ENCODE assay signal across 10 mouse cellular contexts in the genomic region with DNA sequence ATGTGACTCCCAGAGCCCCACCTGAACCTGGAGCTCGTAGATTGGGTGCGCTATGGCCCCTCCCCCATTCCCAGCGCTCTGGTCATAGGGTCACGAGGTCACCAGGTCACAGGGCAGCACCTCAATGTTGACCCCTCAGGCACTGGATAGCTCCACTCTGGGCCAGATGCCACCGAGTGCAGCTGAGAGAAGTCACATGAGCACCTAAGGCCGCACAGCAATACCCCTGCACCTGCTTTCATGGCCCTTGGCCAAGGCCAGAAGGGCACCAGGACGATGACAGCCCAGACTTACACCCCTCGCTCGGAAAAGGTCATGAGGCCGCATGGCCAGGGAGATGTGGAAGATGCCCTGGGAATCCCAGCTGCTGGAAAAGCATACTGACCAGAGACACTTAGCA. TPM values are rescaled to one million over a fixed set of nuclear protein-coding genes. Genes with fewer than 3 reads are reported as not detected.
DNase-seq lines count a peak whose midpoint lies in the region; ATAC-seq and TF ChIP-seq lines count a peak whose summit lies in the region.
"Had no signal": no experiment of that assay in that cellular context is flagged by ENCODE, and none has a peak within 500 bp of the region (broad histone marks: within the 10 kb centered on the region; RNA-seq: fewer than 3 reads in every experiment).

No protein-coding gene starts in this region.

- DNase-seq in embryo, embryonic 10 days (ENCODE audit: low spot score): peak; percentile 70
- DNase-seq in embryo, embryonic 10.5 days (ENCODE audit: low spot score): no peak
- DNase-seq in liver, postnatal 0 days: peak; percentile 59
- DNase-seq in gastrocnemius, adult 18-20 months (ENCODE audit: low spot score): no peak
- DNase-seq in ovary, adult 18-20 months (ENCODE audit: low spot score): no peak
- DNase-seq: heart, adult 2 months had no signal

- TF ChIP-seq EP300 in ES-Bruce4 (IDR thresholded peaks at IDR 0.05; ENCODE audit: insufficient read depth, low read depth, low read length): peak; percentile 96
- TF ChIP-seq EP300 in liver, postnatal 0 days (IDR thresholded peaks at IDR 0.05; ENCODE audit: low read depth): no peak

- peaks cover 3% of the 10 kb centered on the region; the same call in 1 of the 2 replicates for H3K27me3 ChIP-seq in ES-Bruce4 (ENCODE audit: control insufficient read depth, insufficient read depth, low read length, poor library complexity, severe bottlenecking)
- H3K27me3 ChIP-seq in hindbrain, embryonic 12.5 days: peaks cover 12% of the 10 kb centered on the region; the same call in 1 of the 2 replicates
- H3K27me3 ChIP-seq in liver, postnatal 0 days (ENCODE audit: insufficient read depth, low read length): peaks cover 58% of the 10 kb centered on the region

- H3K9me3 ChIP-seq in ES-Bruce4 (replicated peaks; ENCODE audit: control insufficient read depth, insufficient read depth, low read length, poor library complexity, severe bottlenecking): no peaks in the 10 kb centered on the region
- no peaks in the 10 kb centered on the region for H3K9me3 ChIP-seq in hindbrain, embryonic 12.5 days (replicated peaks)
- H3K9me3 ChIP-seq in liver, postnatal 0 days (ENCODE audit: low read length): no peaks in the 10 kb centered on the region

- WGBS in hindbrain, embryonic 12.5 days: 23% methylated on average over 10 of the region's 10 CpGs
- 45% methylated on average over 10 of the region's 10 CpGs for WGBS in liver, postnatal 0 days (ENCODE audit: insufficient replicate concordance)

- ATAC-seq in hindbrain, embryonic 12.5 days (ENCODE audit: low FRiP score): no peak
- ATAC-seq in liver, postnatal 0 days: peak; percentile 72
- no peak for ATAC-seq in granulocyte monocyte progenitor cell, adult 5-6 weeks (replicated peaks; ENCODE audit: poor library complexity, severe bottlenecking)

- H3K4me1 ChIP-seq in ES-Bruce4 (ENCODE audit: control insufficient read depth, insufficient read depth, low read length): peaks cover 9% of the 10 kb centered on the region
- peaks cover 93% of the 10 kb centered on the region for H3K4me1 ChIP-seq in hindbrain, embryonic 12.5 days
- peaks cover 32% of the 10 kb centered on the region for H3K4me1 ChIP-seq in liver, postnatal 0 days (ENCODE audit: insufficient read depth)

- no peak for TF ChIP-seq POLR2A in ES-Bruce4 (IDR thresholded peaks at IDR 0.05; ENCODE audit: insufficient read depth, low read length)

- TF ChIP-seq CTCF in ES-Bruce4 (IDR thresholded peaks at IDR 0.05; ENCODE audit: low read depth, low read length): no peak
- no peak for TF ChIP-seq CTCF in liver, postnatal 0 days (IDR thresholded peaks at IDR 0.05; ENCODE audit: low read depth)

- H3K9ac ChIP-seq in ES-Bruce4 (ENCODE audit: low read depth, poor library complexity, severe bottlenecking): peak overlapping the region; percentile 14; the same call in 1 of the 2 replicates
- H3K9ac ChIP-seq in hindbrain, embryonic 12.5 days: peak overlapping the region; percentile 57
- H3K9ac ChIP-seq in liver, postnatal 0 days (replicated peaks): no peak overlapping the region

- peak overlapping the region; percentile 53; the same call in 1 of the 2 replicates for H3K4me3 ChIP-seq in ES-Bruce4 (ENCODE audit: low read depth, low read length)
- H3K4me3 ChIP-seq in hindbrain, embryonic 12.5 days: peak overlapping the region; percentile 26
- no peak overlapping the region for H3K4me3 ChIP-seq in liver, postnatal 0 days (ENCODE audit: low read depth, low read length)
- H3K4me3 ChIP-seq: myocyte had no signal

- H3K36me3 ChIP-seq in ES-Bruce4 (ENCODE audit: control insufficient read depth, insufficient read depth, low read length, poor library complexity, severe bottlenecking): no peaks in the 10 kb centered on the region
- peaks cover 6% of the 10 kb centered on the region for H3K36me3 ChIP-seq in hindbrain, embryonic 12.5 days
- no peaks in the 10 kb centered on the region for H3K36me3 ChIP-seq in liver, postnatal 0 days (replicated peaks; ENCODE audit: insufficient read depth, low read length)

- H3K27ac ChIP-seq in ES-Bruce4 (ENCODE audit: insufficient read depth, low read length): no peak overlapping the region
- peak overlapping the region; percentile 93 for H3K27ac ChIP-seq in hindbrain, embryonic 12.5 days
- H3K27ac ChIP-seq in liver, postnatal 0 days (ENCODE audit: low read depth): no peak overlapping the region
- H3K27ac ChIP-seq: heart, adult 2 months had no signal

- peak overlapping the region; percentile 51 for H3K4me2 ChIP-seq in hindbrain, embryonic 12.5 days (replicated peaks)
- H3K4me2 ChIP-seq in liver, postnatal 0 days (ENCODE audit: low read depth, low read length): peak overlapping the region; percentile 70

RNA-seq across cellular contexts. Expression of a gene that starts 5.7 kb away (rescaled TPM):
- 149 and 159 TPM in 2 replicates for polyA plus RNA-seq in ES-Bruce4 (2011; ENCODE audit: insufficient read depth, insufficient read length, low read depth, missing spikeins)
- polyA plus RNA-seq in hindbrain, embryonic 12.5 days (2016; fragmentation: Nextera tagmentation; extraction: Ambion mirVana): 316 and 326 TPM in 2 replicates
- polyA plus RNA-seq in liver, postnatal 0 days (2015; fragmentation: Nextera tagmentation; extraction: Ambion mirVana): 3.4 TPM in 2 replicates
- total RNA-seq in granulocyte monocyte progenitor cell, adult 5-6 weeks (2014; fragmentation: Nextera tagmentation): 62.2 and 73.5 TPM in 2 replicates
- 45.1 and 59.2 TPM in 2 replicates for total RNA-seq in granulocyte monocyte progenitor cell, adult 5-6 weeks (2017)
- total RNA-seq in gastrocnemius, adult 18-20 months (2021): 10 to 100 TPM; 30.8 to 38.3 TPM

RNA-seq across cellular contexts. Expression of a gene that starts 41.7 kb away (rescaled TPM):
- not detected in 2 replicates for polyA plus RNA-seq in ES-Bruce4 (2011; ENCODE audit: insufficient read depth, insufficient read length, low read depth, missing spikeins)
- not detected in 2 replicates for polyA plus RNA-seq in hindbrain, embryonic 12.5 days (2016; fragmentation: Nextera tagmentation; extraction: Ambion mirVana)
- not detected in 2 replicates for polyA plus RNA-seq in liver, postnatal 0 days (2015; fragmentation: Nextera tagmentation; extraction: Ambion mirVana)
- not detected in 2 replicates for total RNA-seq in granulocyte monocyte progenitor cell, adult 5-6 weeks (2014; fragmentation: Nextera tagmentation)
- total RNA-seq in granulocyte monocyte progenitor cell, adult 5-6 weeks (2017): not detected in 2 replicates
- total RNA-seq in gastrocnemius, adult 18-20 months (2021): not detected
- total RNA-seq: heart, adult 2 months had no signal
- polyA plus RNA-seq: myocyte had no signal

Comparison
In these comparisons a context has a peak if more than half of its experiments do, and no peak if none do; other contexts are left out.
1. DNase-seq: peak in embryo, embryonic 10 days (single experiment) and liver, postnatal 0 days (single experiment); none in embryo, embryonic 10.5 days (single experiment), gastrocnemius, adult 18-20 months (single experiment) and ovary, adult 18-20 months (single experiment).
2. RNA of a gene that starts 5.7 kb away (polyA plus RNA-seq): 316 to 326 TPM in hindbrain, embryonic 12.5 days and 149 to 159 TPM in ES-Bruce4; 3.4 TPM in liver, postnatal 0 days; every median in the first group is over 10 times any median in the second.